Mouse (Mus musculus) lung, embryonic 16.5 days (tissue): ENCODE results near the gene Nutf2-ps1. TPM values are rescaled to one million over a fixed set of nuclear protein-coding genes. Genes with fewer than 3 reads are reported as not detected.

Experiments used
- ATAC-seq: fragments of 200-750 bp; cut with Nextera tagmentation; 2 replicates; pipeline ENCODE4 v1.8.0; 2017; ENCODE audit warnings: low read depth, mild to moderate bottlenecking, moderate library complexity
- H3K27ac ChIP-seq: fragments of 300-500 bp; sonication (generic); 2 replicates; pipeline ENCODE4 v1.5.1; 2014; ENCODE audit warnings: mild to moderate bottlenecking, control low read depth, low read length
- H3K27me3 ChIP-seq: fragments of 300-500 bp; sonication (generic); 2 replicates; pipeline ENCODE4 v1.6.1; 2014; ENCODE audit warnings: low read depth, low read length, mixed read lengths; ENCODE audit not compliant: control insufficient read depth, insufficient read depth
- H3K36me3 ChIP-seq: fragments of 300-500 bp; sonication (generic); 2 replicates; pipeline ENCODE4 v1.6.1; 2014; ENCODE audit warnings: low read length; ENCODE audit not compliant: control insufficient read depth, insufficient read depth
- H3K4me1 ChIP-seq: fragments of 300-500 bp; sonication (generic); replicated peaks from 2 replicates; pipeline ENCODE4 v1.6.1; 2014; ENCODE audit warnings: low read length, mixed read lengths; ENCODE audit not compliant: control insufficient read depth, insufficient read depth
- H3K4me2 ChIP-seq: fragments of 300-500 bp; sonication (generic); 2 replicates; pipeline ENCODE4 v1.6.1; 2014; ENCODE audit warnings: low read depth, low read length, control low read depth
- H3K4me3 ChIP-seq: fragments of 300-500 bp; sonication (generic); 2 replicates; pipeline ENCODE4 v1.5.1; 2014; ENCODE audit warnings: mild to moderate bottlenecking, low read length, control low read depth
- H3K9ac ChIP-seq: fragments of 300-500 bp; sonication (generic); 2 replicates; pipeline ENCODE4 v1.6.1; 2014; ENCODE audit warnings: low read length, control low read depth
- H3K9me3 ChIP-seq: fragments of 300-500 bp; sonication (generic); 2 replicates; pipeline ENCODE4 v1.6.1; 2016; ENCODE audit warnings: low read length; ENCODE audit not compliant: control insufficient read depth
- WGBS: fragments of 180-500 bp; shearing (Covaris S2); extraction: QIAGEN DNeasy Blood & Tissue Kit; methylation state at CpG from one replicate; pipeline ENCODE4 v1.1.7; 2014; 5-methylcytosine and 5-hydroxymethylcytosine counted together
- polyA plus RNA-seq: library from polyadenylated mRNA; unstranded; fragments of >200 nt; fragmentation: Nextera tagmentation; extraction: Ambion mirVana; gene quantifications from 2 replicates; pipeline ENCODE4 v1.2.1, GENCODE M21; 2015

The Nutf2-ps1 gene
- polyA plus RNA-seq, 1 experiment from 2014 or later: 356 TPM

DNA sequence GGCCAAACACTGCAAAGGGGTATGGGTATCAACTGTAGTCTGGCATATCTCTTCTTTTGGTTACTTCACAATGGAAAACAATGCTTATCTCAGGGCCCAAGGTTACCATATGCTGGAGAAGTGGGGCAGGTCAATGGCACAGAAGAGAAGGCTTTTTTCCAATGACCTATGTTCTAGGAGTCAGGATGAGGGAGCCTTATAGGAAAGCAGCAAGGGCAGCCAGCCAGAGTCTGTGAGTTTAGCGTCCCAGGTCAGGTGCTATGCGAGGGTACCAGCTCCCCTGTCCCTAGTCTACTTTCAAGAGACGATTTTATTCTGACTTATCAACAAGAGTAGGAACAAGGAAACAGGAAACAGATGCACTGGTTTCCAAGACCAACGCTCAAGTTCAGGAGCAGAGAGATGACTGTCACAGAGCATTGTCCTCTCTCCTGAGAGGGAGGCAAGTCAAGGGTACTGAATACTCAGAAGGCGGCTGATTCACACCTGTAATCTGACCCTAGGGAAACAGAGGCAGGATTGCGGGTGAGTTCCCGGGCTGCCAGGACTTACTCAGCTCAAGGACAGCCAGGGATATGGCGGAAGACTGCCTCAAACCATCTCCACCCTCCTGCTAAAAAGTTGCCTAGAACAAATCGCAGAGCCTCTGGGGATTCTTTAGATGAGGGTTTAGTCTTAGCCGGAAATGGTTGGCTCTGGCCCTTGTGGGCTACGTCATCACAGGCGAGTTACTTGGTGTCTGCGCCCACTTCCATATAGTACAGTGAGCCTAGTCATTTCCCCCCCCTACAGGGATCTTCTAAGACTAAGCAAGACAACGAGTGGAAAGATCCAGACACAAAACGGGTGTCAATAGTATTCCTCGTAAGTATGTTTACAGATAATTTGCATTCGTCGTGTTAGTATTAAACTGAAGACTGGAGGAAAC is 17.1 kb downstream of the Nutf2-ps1 start:
- Histone ChIP-seq H3K36me3 (no peaks in the 10 kb centered on the region), H3K9ac (no peak overlapping the region), H3K4me1 (peaks cover 4% of the 10 kb centered on the region; the same call in 1 of the 2 replicates), H3K9me3 (no peaks in the 10 kb centered on the region), H3K4me3 (no peak overlapping the region), H3K27me3 (no peaks in the 10 kb centered on the region), H3K4me2 (no peak overlapping the region), H3K27ac (no peak overlapping the region)
- no peak for ATAC-seq
- 65% methylated on average over 18 of the region's 18 CpGs for WGBS

- ATAC-seq: no peak
- 0 out of 2 replicates have a peak, but pooled peaks cover 1% of the 10 kb centered on the region for H3K4me1 ChIP-seq
- H3K4me2 ChIP-seq: no peak overlapping the region
- H3K27me3 ChIP-seq: no peaks in the 10 kb centered on the region
- 65% methylated on average over 4 of the region's 4 CpGs for whole genome bisulfite sequencing
- no peaks in the 10 kb centered on the region for H3K9me3 ChIP-seq
- no peak overlapping the region for H3K27ac ChIP-seq
- H3K4me3 ChIP-seq: no peak overlapping the region
- no peaks in the 10 kb centered on the region for H3K36me3 ChIP-seq
- no peak overlapping the region for H3K9ac ChIP-seq
Measured at GRCm38 (mm10) chr19:53571056-53571455, 17.8 kb downstream of the Nutf2-ps1 start.

GRCm38 (mm10) chr19:53568553-53568952 is 20.3 kb downstream of the Nutf2-ps1 start:
- H3K27me3 ChIP-seq: no peaks in the 10 kb centered on the region
- no peak for ATAC-seq
- H3K4me2 ChIP-seq: no peak overlapping the region
- H3K36me3 ChIP-seq: no peaks in the 10 kb centered on the region
- WGBS: 68% methylated on average over 3 of the region's 3 CpGs
- H3K27ac ChIP-seq: no peak overlapping the region
- H3K4me1 ChIP-seq: no peaks in the 10 kb centered on the region
- no peak overlapping the region for H3K9ac ChIP-seq
- no peak overlapping the region for H3K4me3 ChIP-seq
- no peaks in the 10 kb centered on the region for H3K9me3 ChIP-seq

GRCm38 (mm10) chr19:53567864-53568263 is 21.0 kb downstream of the Nutf2-ps1 start:
- Histone ChIP-seq H3K4me3 (no peak overlapping the region), H3K27me3 (no peaks in the 10 kb centered on the region), H3K27ac (no peak overlapping the region), H3K9ac (no peak overlapping the region), H3K36me3 (no peaks in the 10 kb centered on the region), H3K4me2 (no peak overlapping the region), H3K9me3 (no peaks in the 10 kb centered on the region), H3K4me1 (no peaks in the 10 kb centered on the region)
- WGBS: 44% methylated on average over 11 of the region's 11 CpGs
- no peak for ATAC-seq

GRCm38 (mm10) chr19:53565565-53566277 is 23.1 kb downstream of the Nutf2-ps1 start:
- Histone ChIP-seq H3K36me3 (no peaks in the 10 kb centered on the region), H3K27me3 (no peaks in the 10 kb centered on the region), H3K4me2 (no peak overlapping the region), H3K4me1 (no peaks in the 10 kb centered on the region), H3K4me3 (no peak overlapping the region), H3K9ac (no peak overlapping the region), H3K9me3 (no peaks in the 10 kb centered on the region), H3K27ac (no peak overlapping the region)
- no peak for ATAC-seq
- WGBS: 91% methylated on average over 14 of the region's 14 CpGs

DNA sequence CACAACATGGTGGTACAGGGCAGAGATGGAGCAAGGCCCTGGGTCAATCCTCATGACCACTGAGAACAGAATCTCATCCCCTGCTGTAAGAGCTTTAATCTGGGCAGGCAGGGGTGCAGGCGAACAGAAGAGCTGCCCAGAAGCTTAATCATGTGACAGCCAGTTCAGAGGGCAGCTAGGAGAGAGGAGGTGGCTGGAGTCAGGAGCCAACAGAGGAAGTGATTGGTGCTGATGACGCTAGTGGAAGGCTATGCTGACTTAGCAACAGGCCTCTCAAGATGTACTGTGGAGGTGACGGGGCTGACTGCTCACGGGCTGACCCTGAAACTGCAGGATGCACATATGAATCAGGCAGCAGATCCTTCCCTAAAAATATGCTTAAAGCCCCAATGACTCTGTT is 24.7 kb downstream of the Nutf2-ps1 start:
- H3K9ac ChIP-seq: no peak overlapping the region
- no peaks in the 10 kb centered on the region for H3K27me3 ChIP-seq
- 33% methylated on average over 4 of the region's 4 CpGs for WGBS
- no peaks in the 10 kb centered on the region for H3K36me3 ChIP-seq
- H3K4me2 ChIP-seq: no peak overlapping the region
- no peaks in the 10 kb centered on the region for H3K9me3 ChIP-seq
- H3K27ac ChIP-seq: no peak overlapping the region
- no peak for ATAC-seq
- H3K4me1 ChIP-seq: no peaks in the 10 kb centered on the region
- no peak overlapping the region for H3K4me3 ChIP-seq

- Histone ChIP-seq H3K27me3 (no peaks in the 10 kb centered on the region), H3K9ac (no peak overlapping the region), H3K4me1 (peaks cover 5% of the 10 kb centered on the region; the same call in 1 of the 2 replicates), H3K4me3 (no peak overlapping the region), H3K36me3 (no peaks in the 10 kb centered on the region), H3K9me3 (no peaks in the 10 kb centered on the region), H3K27ac (no peak overlapping the region), H3K4me2 (no peak overlapping the region)
- 74% methylated on average over 3 of the region's 3 CpGs for WGBS
- ATAC-seq: no peak
Measured at GRCm38 (mm10) chr19:53560436-53560835, 28.4 kb downstream of the Nutf2-ps1 start.

- Histone ChIP-seq H3K4me3 (peak overlapping the region; percentile 19), H3K4me1 (peaks cover 9% of the 10 kb centered on the region; the same call in 1 of the 2 replicates), H3K36me3 (no peaks in the 10 kb centered on the region), H3K9ac (peak overlapping the region; percentile 39; the same call in 1 of the 2 replicates), H3K27ac (no peak overlapping the region), H3K27me3 (no peaks in the 10 kb centered on the region), H3K9me3 (no peaks in the 10 kb centered on the region), H3K4me2 (peak overlapping the region; percentile 48)
- ATAC-seq: peak; percentile 57
- WGBS: 23% methylated on average over 20 of the region's 20 CpGs
Measured at GRCm38 (mm10) chr19:53557267-53557936, 31.5 kb downstream of the Nutf2-ps1 start.

- ATAC-seq: no peak
- Histone ChIP-seq H3K4me1 (peaks cover 10% of the 10 kb centered on the region; the same call in 1 of the 2 replicates), H3K27me3 (no peaks in the 10 kb centered on the region), H3K4me2 (peak overlapping the region; percentile 48), H3K9ac (no peak overlapping the region), H3K9me3 (no peaks in the 10 kb centered on the region), H3K36me3 (no peaks in the 10 kb centered on the region), H3K27ac (no peak overlapping the region), H3K4me3 (peak overlapping the region; percentile 19; the same call in 1 of the 2 replicates)
- WGBS: 25% methylated on average over 6 of the region's 6 CpGs
Measured at GRCm38 (mm10) chr19:53556841-53557240, 32.0 kb downstream of the Nutf2-ps1 start.
